Mouse (Mus musculus) heart, postnatal 10 days (tissue): ENCODE results near the gene Atg16l2. TPM values are rescaled to one million over a fixed set of nuclear protein-coding genes. Genes with fewer than 3 reads are reported as not detected.

ENCODE experiments used
- DNase-seq, 2 experiments: peaks; one replicate each; pipeline ENCODE4 v3.0.0; 2021
- intact Hi-C: fragments of 180-260 bp; cut with DNase I; formaldehyde crosslinking; loops from one replicate; pipeline ENCODE4 v1.15.1; 2025
- total RNA-seq, 2 experiments: library from RNA; stranded (reverse); gene quantifications; 2 replicates each; pipeline ENCODE4 v1.2.3; 2021

The Atg16l2 gene
- total RNA-seq, 2 experiments from 2014 or later, result 11.4 to 13.7 TPM

GRCm38 (mm10) chr7:101323141-101323594, 21.1 kb upstream of the Atg16l2 start:
- intact Hi-C loops, result no loop called here
- DNase-seq, result no peak

GRCm38 (mm10) chr7:101321218-101321827, 19.3 kb upstream of the Atg16l2 start:
- intact Hi-C loops, result no loop called here
- peak in 1 of 2 experiments; percentile 23 for DNase-seq

GRCm38 (mm10) chr7:101320399-101321217, 18.6 kb upstream of the Atg16l2 start:
- DNase-seq, result no peak
- intact Hi-C loops, result no loop called here

- intact Hi-C loops, result no loop called here
- no peak for DNase-seq
These were observed 17.7 kb upstream of the Atg16l2 start for GRCm38 (mm10) chr7:101319796-101320195.

- intact Hi-C loops, result no loop called here
- DNase-seq, result no peak
These were observed 16.8 kb upstream of the Atg16l2 start for GRCm38 (mm10) chr7:101318848-101319247.

GRCm38 (mm10) chr7:101317014-101317413, 15.0 kb upstream of the Atg16l2 start, which contains the start of gene Stard10:
Gene Stard10, plus strand, starts transcription at chr7:101317086.
- no peak for DNase-seq
- intact Hi-C loops, result no loop called here

GRCm38 (mm10) chr7:101316591-101317001, 14.5 kb upstream of the Atg16l2 start:
- intact Hi-C loops, result no loop called here
- DNase-seq, result no peak

- intact Hi-C loops, result no loop called here
These were observed 13.6 kb upstream of the Atg16l2 start for GRCm38 (mm10) chr7:101315699-101316098.

GRCm38 (mm10) chr7:101314396-101314795, 12.3 kb upstream of the Atg16l2 start:
- intact Hi-C loops, result loop anchor here (5.0 kb wide), 1 partner anchor 33 kb away; the partner anchor contains the start of gene Arap1
- DNase-seq, result no peak

More at GRCm38 (mm10) chr7:101315699-101316098, 13.6 kb upstream of the Atg16l2 start:
- DNase-seq, result no peak

- DNase-seq, result no peak
- intact Hi-C loops, result loop anchor here (5.0 kb wide), 1 partner anchor 34 kb away; the partner anchor contains the start of gene Arap1
These were observed 11.0 kb upstream of the Atg16l2 start for GRCm38 (mm10) chr7:101313033-101313432.

GRCm38 (mm10) chr7:101311061-101311460, 9.0 kb upstream of the Atg16l2 start:
- intact Hi-C loops, result loop anchor here (2.0 to 5.0 kb wide), 2 partner anchors 36 to 102 kb away; partner anchors contain the start of gene Arap1
- DNase-seq, result peak in 1 of 2 experiments; percentile 27

- intact Hi-C loops, result loop anchor here (1.0 to 5.0 kb wide), 3 partner anchors 37 to 102 kb away; partner anchors contain the start of gene Arap1
- peak; percentile 98 for DNase-seq
These were observed 8.4 kb upstream of the Atg16l2 start for GRCm38 (mm10) chr7:101310327-101311028.

GRCm38 (mm10) chr7:101309985-101310326, 7.9 kb upstream of the Atg16l2 start:
- intact Hi-C loops, result loop anchor here (1.0 to 5.0 kb wide), 3 partner anchors 37 to 103 kb away; partner anchors contain the start of gene Arap1
- no peak for DNase-seq

GRCm38 (mm10) chr7:101306841-101307240, 4.8 kb upstream of the Atg16l2 start:
- intact Hi-C loops, result no loop called here
- DNase-seq, result no peak

GRCm38 (mm10) chr7:101302691-101303090, 640 bp upstream of the Atg16l2 start:
- intact Hi-C loops, result loop anchor here (5.0 kb wide), 1 partner anchor 315 kb away; no protein-coding TSS in a partner anchor
- no peak for DNase-seq

- DNase-seq, result no peak
- intact Hi-C loops, result loop anchor here (5.0 kb wide), 1 partner anchor 314 kb away; no protein-coding TSS in a partner anchor
These were observed 630 bp downstream of the Atg16l2 start for GRCm38 (mm10) chr7:101301361-101301880.

GRCm38 (mm10) chr7:101298375-101298774, 3.7 kb downstream of the Atg16l2 start:
- DNase-seq, result no peak
- intact Hi-C loops, result no loop called here

- no peak for DNase-seq
- intact Hi-C loops, result no loop called here
These were observed 5.0 kb downstream of the Atg16l2 start for GRCm38 (mm10) chr7:101297023-101297405.

- DNase-seq, result peak; percentile 69 to 79
These were observed 5.6 kb downstream of the Atg16l2 start for GRCm38 (mm10) chr7:101296252-101297022.

GRCm38 (mm10) chr7:101295438-101295837, 6.6 kb downstream of the Atg16l2 start:
- intact Hi-C loops, result no loop called here
- DNase-seq, result no peak

More at GRCm38 (mm10) chr7:101296252-101297022, 5.6 kb downstream of the Atg16l2 start:
- intact Hi-C loops, result no loop called here
